9 mouse cellular contexts compared by ENCODE assay signal in the genomic region with DNA sequence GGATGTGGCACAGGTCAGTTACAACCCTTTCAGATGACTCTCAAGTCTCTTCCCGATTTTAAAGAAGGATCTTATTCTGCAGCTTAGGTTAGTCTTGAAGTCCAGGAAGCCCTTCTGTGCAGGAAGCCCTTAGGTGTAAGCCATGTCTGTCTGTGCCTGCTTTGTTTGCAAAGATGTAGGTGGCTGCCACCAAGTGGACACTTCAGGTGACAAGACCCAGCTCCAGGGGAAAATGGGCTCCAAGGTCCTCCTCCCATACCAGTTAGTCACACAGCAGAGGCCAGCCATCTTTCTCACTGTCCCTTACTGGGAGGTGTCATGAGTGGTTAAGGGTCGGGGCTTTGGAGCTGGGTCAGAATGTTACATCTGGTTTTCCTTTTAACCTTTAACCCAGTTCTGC. TPM values are rescaled to one million over a fixed set of nuclear protein-coding genes. Genes with fewer than 3 reads are reported as not detected.
DNase-seq lines count a peak whose midpoint lies in the region; ATAC-seq and TF ChIP-seq lines count a peak whose summit lies in the region.
"Had no signal": no experiment of that assay in that cellular context is flagged by ENCODE, and none has a peak within 500 bp of the region (broad histone marks: within the 10 kb centered on the region; RNA-seq: fewer than 3 reads in every experiment).

No protein-coding gene starts in this region.

- no peak overlapping the region for H3K4me3 ChIP-seq in spleen, adult 2 months (ENCODE audit: extremely low read depth, insufficient read depth, insufficient read length)
- H3K4me3 ChIP-seq in intestine, embryonic 15.5 days (replicated peaks): no peak overlapping the region
- no peak overlapping the region for H3K4me3 ChIP-seq in hindbrain, embryonic 16.5 days (ENCODE audit: low read length)
- H3K4me3 ChIP-seq: midbrain, embryonic 12.5 days had no signal

- no peaks in the 10 kb centered on the region for H3K9me3 ChIP-seq in intestine, embryonic 15.5 days
- H3K9me3 ChIP-seq in hindbrain, embryonic 16.5 days (ENCODE audit: control insufficient read depth, low read length): no peaks in the 10 kb centered on the region
- H3K9me3 ChIP-seq: midbrain, embryonic 12.5 days had no signal

- H3K4me1 ChIP-seq in spleen, adult 2 months (ENCODE audit: control insufficient read depth, insufficient read depth, insufficient read length): no peaks in the 10 kb centered on the region
- no peaks in the 10 kb centered on the region for H3K4me1 ChIP-seq in intestine, embryonic 15.5 days (replicated peaks)
- H3K4me1 ChIP-seq in hindbrain, embryonic 16.5 days (ENCODE audit: control insufficient read depth, insufficient read depth, low read depth, low read length): peaks cover 2% of the 10 kb centered on the region; the same call in 1 of the 2 replicates

- TF ChIP-seq POLR2A in spleen, adult 2 months (IDR thresholded peaks at IDR 0.05; ENCODE audit: low read depth, low read length): no peak

- DNase-seq in cerebellum, adult 11 months: no peak
- peak in 1 of 2 experiments; percentile 39 for DNase-seq in spleen, adult 2 months (ENCODE audit: low read depth in 1 of 2, low spot score in 2 of 2)
- DNase-seq in spleen, postnatal 14 days (ENCODE audit: low spot score in 2 of 2): no peak
- DNase-seq in retina, embryonic 14.5 days (ENCODE audit: low spot score): peak; percentile 64
- no peak for DNase-seq in neural tube, embryonic 10.5 days (ENCODE audit: extremely low spot score, low spot score)

- no peak overlapping the region for H3K9ac ChIP-seq in intestine, embryonic 15.5 days
- no peak overlapping the region for H3K9ac ChIP-seq in hindbrain, embryonic 16.5 days (ENCODE audit: low read depth, low read length)
- H3K9ac ChIP-seq: midbrain, embryonic 12.5 days had no signal

- peak; percentile 40; the same call in 1 of the 2 replicates for TF ChIP-seq CTCF in spleen, adult 2 months (IDR thresholded peaks at IDR 0.05; ENCODE audit: extremely low read depth, insufficient read depth, insufficient read length, insufficient replicate concordance)

- peaks cover 23% of the 10 kb centered on the region for H3K36me3 ChIP-seq in spleen, adult 2 months (ENCODE audit: control insufficient read depth, insufficient read depth, low read length)
- H3K36me3 ChIP-seq in intestine, embryonic 15.5 days: peaks cover 30% of the 10 kb centered on the region
- H3K36me3 ChIP-seq in hindbrain, embryonic 16.5 days (ENCODE audit: control insufficient read depth, insufficient read depth, low read length): peaks cover 24% of the 10 kb centered on the region

- H3K27ac ChIP-seq in spleen, adult 2 months (ENCODE audit: insufficient read depth, low read length): no peak overlapping the region
- H3K27ac ChIP-seq in intestine, embryonic 15.5 days: no peak overlapping the region
- H3K27ac ChIP-seq in hindbrain, embryonic 16.5 days (ENCODE audit: low read depth, low read length): no peak overlapping the region
- H3K27ac ChIP-seq: midbrain, embryonic 12.5 days had no signal

- no peaks in the 10 kb centered on the region for H3K27me3 ChIP-seq in spleen, adult 2 months (ENCODE audit: control insufficient read depth, insufficient read depth, low read length)
- no peaks in the 10 kb centered on the region for H3K27me3 ChIP-seq in intestine, embryonic 15.5 days (replicated peaks)
- H3K27me3 ChIP-seq in hindbrain, embryonic 16.5 days (replicated peaks; ENCODE audit: control insufficient read depth, insufficient read depth, low read length): no peaks in the 10 kb centered on the region
- H3K27me3 ChIP-seq: midbrain, embryonic 12.5 days had no signal

- ATAC-seq in cerebellum, adult (ENCODE audit: insufficient number of reproducible peaks, low FRiP score, low TSS enrichment): peak; percentile 65; the same call in 1 of the 2 replicates
- 0 out of 2 replicates have a peak, but pooled peaks have one; percentile 20 for ATAC-seq in intestine, embryonic 15.5 days
- no peak for ATAC-seq in hindbrain, embryonic 16.5 days

- H3K4me2 ChIP-seq in intestine, embryonic 15.5 days (replicated peaks): no peak overlapping the region
- no peak overlapping the region for H3K4me2 ChIP-seq in hindbrain, embryonic 16.5 days (ENCODE audit: low read length)
- H3K4me2 ChIP-seq: midbrain, embryonic 12.5 days had no signal

- 35% methylated on average over 2 of the region's 2 CpGs for WGBS in spleen, adult 2 months
- 57% methylated on average over 2 of the region's 2 CpGs for WGBS in intestine, embryonic 15.5 days
- 81% methylated on average over 2 of the region's 2 CpGs for WGBS in hindbrain, embryonic 16.5 days

RNA-seq across cellular contexts. Expression of a gene that starts 3.5 kb away (rescaled TPM):
- 1.9 and 2.3 TPM in 2 replicates for polyA plus RNA-seq in spleen, adult 2 months (2012; rRNA removed)
- 61.6 and 76.4 TPM in 2 replicates for polyA plus RNA-seq in intestine, embryonic 15.5 days (2015; fragmentation: Nextera tagmentation; extraction: Ambion mirVana)
- 11.2 and 11.5 TPM in 2 replicates for polyA plus RNA-seq in hindbrain, embryonic 16.5 days (2015; fragmentation: Nextera tagmentation; extraction: Ambion mirVana)

RNA-seq across cellular contexts. Expression of a gene that starts 12.9 kb away (rescaled TPM):
- polyA plus RNA-seq in spleen, adult 2 months (2012; rRNA removed): 128 and 180 TPM in 2 replicates
- polyA plus RNA-seq in intestine, embryonic 15.5 days (2015; fragmentation: Nextera tagmentation; extraction: Ambion mirVana): 156 and 161 TPM in 2 replicates
- polyA plus RNA-seq in hindbrain, embryonic 16.5 days (2015; fragmentation: Nextera tagmentation; extraction: Ambion mirVana): 72.2 and 75.6 TPM in 2 replicates

RNA-seq across cellular contexts. Expression of a gene that starts 18.1 kb away (rescaled TPM):
- polyA plus RNA-seq in spleen, adult 2 months (2012; rRNA removed): 6.1 and 8.4 TPM in 2 replicates
- 70.5 and 71.5 TPM in 2 replicates for polyA plus RNA-seq in intestine, embryonic 15.5 days (2015; fragmentation: Nextera tagmentation; extraction: Ambion mirVana)
- 61.8 and 62.3 TPM in 2 replicates for polyA plus RNA-seq in hindbrain, embryonic 16.5 days (2015; fragmentation: Nextera tagmentation; extraction: Ambion mirVana)

RNA-seq across cellular contexts. Expression of a gene that starts 18.4 kb away (rescaled TPM):
- 0.11 TPM in 1 of 2 replicates, not detected in the other for polyA plus RNA-seq in spleen, adult 2 months (2012; rRNA removed)
- polyA plus RNA-seq in intestine, embryonic 15.5 days (2015; fragmentation: Nextera tagmentation; extraction: Ambion mirVana): 0.15 and 0.43 TPM in 2 replicates
- 0.53 and 0.71 TPM in 2 replicates for polyA plus RNA-seq in hindbrain, embryonic 16.5 days (2015; fragmentation: Nextera tagmentation; extraction: Ambion mirVana)

RNA-seq across cellular contexts. Expression of a gene that starts 26.9 kb away (rescaled TPM):
- polyA plus RNA-seq in spleen, adult 2 months (2012; rRNA removed): 2.1 and 3.2 TPM in 2 replicates
- polyA plus RNA-seq in intestine, embryonic 15.5 days (2015; fragmentation: Nextera tagmentation; extraction: Ambion mirVana): 31.7 and 33.2 TPM in 2 replicates
- polyA plus RNA-seq in hindbrain, embryonic 16.5 days (2015; fragmentation: Nextera tagmentation; extraction: Ambion mirVana): 0.63 and 0.80 TPM in 2 replicates
